Mouse (Mus musculus): Measurements from ENCODE around the gene Olfr1249.

DNA sequence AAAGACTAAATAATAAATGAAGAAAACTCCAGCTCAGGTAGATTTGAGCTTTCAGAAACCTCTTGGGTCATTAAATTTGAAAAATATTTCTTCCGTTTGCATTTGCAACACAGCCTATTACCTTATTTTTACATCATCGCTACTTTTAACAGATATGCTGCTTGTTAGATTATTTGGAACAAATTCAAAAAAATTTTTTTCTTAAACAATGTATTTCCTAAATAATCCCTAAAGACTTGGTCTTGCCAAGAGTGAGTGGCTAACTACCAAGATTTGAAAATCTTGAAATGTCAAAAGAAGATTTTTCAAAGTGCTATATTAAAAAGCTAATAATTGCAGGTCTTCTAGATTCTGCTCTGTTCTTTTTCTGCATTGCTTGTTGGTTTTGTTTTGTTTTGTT is 20.8 kb downstream of the Olfr1249 start, which contains the start of gene Olfr1247:
- TF ChIP-seq CTCF (IDR thresholded peaks at IDR 0.05; ENCODE audit: borderline replicate concordance, control insufficient read depth, extremely low read depth, insufficient read depth, low read length, poor library complexity), result no peak
- TF ChIP-seq POLR2A (IDR thresholded peaks at IDR 0.05; ENCODE audit: control insufficient read depth, extremely low read depth, insufficient read depth, low read length, poor library complexity), result no peak
